Mouse (Mus musculus) spleen, adult 2 months (tissue): Measurements from ENCODE around the gene Fry. TPM values are rescaled to one million over a fixed set of nuclear protein-coding genes. Genes with fewer than 3 reads are reported as not detected.

Source experiments
- DNase-seq, 2 experiments: peaks; one replicate each; pipeline versions ENCODE4 v3.0.0 to v3.0.0-alpha.2; 2012 to 2021; ENCODE audit warnings: low spot score in 2 of 2, low read depth in 1 of 2
- H3K27ac ChIP-seq: fragments of 200-500 bp; 2 replicates; pipeline ENCODE4 v1.5.1; 2012; ENCODE audit warnings: low read length, inconsistent platforms; ENCODE audit not compliant: insufficient read depth
- H3K27me3 ChIP-seq: fragments of 200-500 bp; 2 replicates; pipeline ENCODE4 v1.6.1; 2012; ENCODE audit warnings: mild to moderate bottlenecking, moderate library complexity, low read length, inconsistent platforms; ENCODE audit not compliant: control insufficient read depth, insufficient read depth
- H3K36me3 ChIP-seq: fragments of 200-500 bp; 2 replicates; pipeline ENCODE4 v1.6.1; 2012; ENCODE audit warnings: mild to moderate bottlenecking, low read length, inconsistent platforms; ENCODE audit not compliant: control insufficient read depth, insufficient read depth
- H3K4me1 ChIP-seq: fragments of 200-500 bp; 2 replicates; pipeline ENCODE4 v1.6.1; 2011; ENCODE audit warnings: inconsistent platforms; ENCODE audit not compliant: control insufficient read depth, insufficient read depth, insufficient read length
- H3K4me3 ChIP-seq: fragments of 200-500 bp; 2 replicates; pipeline ENCODE4 v1.5.1; 2011; ENCODE audit warnings: mild to moderate bottlenecking, inconsistent platforms; ENCODE audit not compliant: insufficient read depth, insufficient read length; ENCODE audit errors: extremely low read depth
- CTCF ChIP-seq: fragments of 200-500 bp; IDR thresholded peaks from 2 replicates; pipeline ENCODE4 v1.5.1; 2011; ENCODE audit warnings: mild to moderate bottlenecking, inconsistent platforms; ENCODE audit not compliant: insufficient read depth, insufficient read length, insufficient replicate concordance; ENCODE audit errors: extremely low read depth
- POLR2A ChIP-seq: fragments of 200-500 bp; IDR thresholded peaks from 2 replicates; pipeline ENCODE4 v1.6.1; 2011; ENCODE audit warnings: low read depth, low read length, inconsistent platforms
- WGBS: fragments of 180-500 bp; shearing (Covaris S2); methylation state at CpG from one replicate; pipeline ENCODE4 v1.1.7; 2018; 5-methylcytosine and 5-hydroxymethylcytosine counted together
- polyA plus RNA-seq: library from polyadenylated mRNA; depleted of rRNA; stranded (reverse); fragments of >200 nt; gene quantifications from 2 replicates; pipeline ENCODE4 v1.2.3, GENCODE M21; 2012

The Fry gene
- polyA plus RNA-seq, 1 experiment = 9.2 TPM

DNA sequence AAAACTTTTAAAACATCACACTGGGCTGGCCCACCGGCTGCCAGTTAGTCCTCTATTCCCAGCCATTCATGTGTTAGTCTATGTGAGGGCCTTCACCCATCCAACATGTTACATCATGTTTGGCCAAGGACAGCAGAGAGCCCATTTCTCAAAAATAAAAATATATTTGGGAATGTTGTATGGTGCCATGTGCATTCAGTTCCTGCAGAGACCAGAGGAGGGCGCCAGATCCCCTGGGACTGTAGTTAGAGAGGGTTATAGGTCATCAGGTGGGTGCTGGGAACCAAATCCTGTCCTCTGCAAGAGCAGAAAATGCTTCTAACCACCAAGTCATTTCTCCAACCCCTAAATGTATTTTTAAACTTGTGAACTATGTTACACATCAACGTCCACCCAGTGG is 27.5 kb downstream of the Fry start:
- H3K4me3 ChIP-seq = no peak overlapping the region
- 84% methylated on average over 3 of the region's 3 CpGs for WGBS
- no peaks in the 10 kb centered on the region for H3K27me3 ChIP-seq
- H3K27ac ChIP-seq = no peak overlapping the region
- TF ChIP-seq CTCF = no peak
- H3K36me3 ChIP-seq = no peaks in the 10 kb centered on the region; the same call in 1 of the 2 replicates
- DNase-seq = no peak
- H3K4me1 ChIP-seq = no peaks in the 10 kb centered on the region

DNA sequence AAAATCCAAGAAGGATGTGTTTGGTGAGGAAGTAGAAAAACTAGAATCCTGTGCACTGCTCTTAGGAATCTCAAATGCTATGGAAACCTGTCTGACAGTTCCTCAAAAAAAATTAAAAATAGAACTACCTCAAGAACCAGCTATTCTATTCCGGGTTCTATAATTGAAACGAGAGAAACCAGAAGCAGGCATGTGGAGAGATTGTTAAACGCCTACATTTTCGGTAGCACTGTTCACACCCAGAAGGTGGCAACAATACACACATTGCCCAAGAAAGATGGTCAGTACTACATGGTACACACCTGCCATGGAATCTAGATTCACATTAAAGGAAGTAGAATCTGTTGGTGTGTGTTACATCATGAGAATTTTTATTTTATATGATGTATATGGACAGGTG is 28.2 kb downstream of the Fry start:
- DNase-seq = no peak
- WGBS = 70% methylated on average over 4 of the region's 4 CpGs
- Histone ChIP-seq H3K4me3 (no peak overlapping the region), H3K36me3 (no peaks in the 10 kb centered on the region), H3K4me1 (no peaks in the 10 kb centered on the region), H3K27ac (no peak overlapping the region), H3K27me3 (no peaks in the 10 kb centered on the region)
- no peak for TF ChIP-seq POLR2A
- TF ChIP-seq CTCF = no peak

DNA sequence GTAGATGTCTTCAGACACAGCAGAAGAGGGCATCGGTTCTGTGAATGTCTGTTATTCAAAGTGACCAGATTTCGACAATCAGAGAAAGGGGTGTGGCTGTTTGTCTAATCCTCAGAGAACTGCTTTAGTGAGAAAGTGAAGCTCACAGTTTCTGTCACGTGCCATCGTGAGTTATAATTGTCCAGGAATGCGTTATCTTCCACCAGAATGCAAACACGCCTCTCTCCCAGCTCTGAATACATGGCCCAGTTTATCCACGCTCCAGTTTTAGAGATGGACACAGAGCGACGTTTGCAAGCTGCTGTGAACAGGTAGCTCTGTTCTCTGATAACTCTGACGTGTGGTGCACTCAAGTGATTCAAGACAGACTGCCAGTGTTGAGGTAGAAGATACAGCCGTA is 31.3 kb downstream of the Fry start:
- no peak overlapping the region for H3K4me3 ChIP-seq
- WGBS = 87% methylated on average over 11 of the region's 11 CpGs
- H3K27me3 ChIP-seq = no peaks in the 10 kb centered on the region
- peaks cover 3% of the 10 kb centered on the region; the same call in 1 of the 2 replicates for H3K4me1 ChIP-seq
- H3K36me3 ChIP-seq = no peaks in the 10 kb centered on the region
- DNase-seq = no peak
- TF ChIP-seq POLR2A (no peak), CTCF (no peak)
- H3K27ac ChIP-seq = no peak overlapping the region

DNA sequence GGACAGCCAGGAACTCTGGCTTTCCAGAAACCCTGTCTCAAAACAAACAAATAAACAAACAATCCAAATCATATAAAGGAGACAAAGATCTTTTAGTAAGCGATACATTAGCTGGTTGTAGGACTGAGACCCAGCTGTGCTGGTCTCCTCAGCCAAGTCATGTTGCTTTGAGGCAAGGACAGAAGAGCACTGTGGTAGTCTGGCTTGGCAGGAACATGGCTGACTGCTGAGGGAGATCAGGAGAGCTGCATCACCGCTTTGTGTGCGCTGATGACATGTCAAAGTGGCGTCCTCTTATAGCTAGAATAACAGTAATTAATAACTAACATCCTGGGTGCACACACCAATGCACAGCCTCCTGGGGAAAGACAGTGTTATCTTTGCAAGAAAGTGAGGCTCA is 32.5 kb downstream of the Fry start:
- no peaks in the 10 kb centered on the region for H3K36me3 ChIP-seq
- no peak for TF ChIP-seq POLR2A
- no peak for TF ChIP-seq CTCF
- peaks cover 10% of the 10 kb centered on the region; the same call in 1 of the 2 replicates for H3K4me1 ChIP-seq
- H3K27me3 ChIP-seq = no peaks in the 10 kb centered on the region
- no peak overlapping the region for H3K27ac ChIP-seq
- DNase-seq = no peak
- no peak overlapping the region for H3K4me3 ChIP-seq
- 96% methylated on average over 4 of the region's 4 CpGs for WGBS

DNA sequence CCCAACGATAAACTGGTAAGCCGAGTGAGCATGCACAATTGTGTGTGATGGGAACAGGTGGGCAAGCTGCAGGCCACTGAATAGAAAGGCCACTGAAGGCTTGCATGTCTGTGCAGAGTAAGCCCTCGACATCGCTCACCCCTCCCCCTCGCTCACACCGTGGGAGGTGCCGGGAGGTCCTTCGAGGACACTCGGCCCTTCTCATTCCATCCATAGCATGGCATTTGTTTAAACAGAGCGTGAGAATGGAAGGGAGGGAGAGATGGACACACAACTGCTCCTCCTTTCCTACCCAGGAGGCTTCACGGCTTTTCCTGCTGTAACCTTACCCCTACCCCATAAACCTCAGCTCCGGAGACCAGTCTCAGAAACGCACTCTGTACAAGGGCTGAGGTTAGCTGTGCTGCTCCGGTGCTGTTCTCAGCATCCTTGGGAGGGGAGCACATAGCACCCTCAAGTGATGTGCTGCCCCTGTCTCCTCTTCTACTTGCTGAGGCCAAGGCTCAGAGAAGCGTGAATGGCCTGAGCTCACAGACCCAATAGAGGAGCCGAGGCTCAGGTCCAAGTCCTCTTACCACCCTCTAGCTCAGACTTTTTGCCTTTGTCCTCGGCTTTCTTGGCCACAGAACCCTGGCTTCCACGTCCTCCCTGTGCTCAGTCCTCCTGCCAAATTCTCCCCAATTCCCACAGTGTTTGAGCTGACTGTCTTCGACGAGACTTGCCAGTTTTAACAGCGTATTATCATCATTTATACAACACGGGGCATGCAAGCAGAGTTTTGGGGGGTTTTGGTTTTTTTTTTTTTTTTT is 33.8 kb downstream of the Fry start:
- Histone ChIP-seq H3K36me3 (no peaks in the 10 kb centered on the region), H3K27ac (no peak overlapping the region), H3K4me3 (no peak overlapping the region), H3K27me3 (no peaks in the 10 kb centered on the region), H3K4me1 (peaks cover 10% of the 10 kb centered on the region; the same call in 1 of the 2 replicates)
- WGBS = 94% methylated on average over 22 of the region's 22 CpGs
- TF ChIP-seq POLR2A (no peak), CTCF (no peak)
- no peak for DNase-seq

DNA sequence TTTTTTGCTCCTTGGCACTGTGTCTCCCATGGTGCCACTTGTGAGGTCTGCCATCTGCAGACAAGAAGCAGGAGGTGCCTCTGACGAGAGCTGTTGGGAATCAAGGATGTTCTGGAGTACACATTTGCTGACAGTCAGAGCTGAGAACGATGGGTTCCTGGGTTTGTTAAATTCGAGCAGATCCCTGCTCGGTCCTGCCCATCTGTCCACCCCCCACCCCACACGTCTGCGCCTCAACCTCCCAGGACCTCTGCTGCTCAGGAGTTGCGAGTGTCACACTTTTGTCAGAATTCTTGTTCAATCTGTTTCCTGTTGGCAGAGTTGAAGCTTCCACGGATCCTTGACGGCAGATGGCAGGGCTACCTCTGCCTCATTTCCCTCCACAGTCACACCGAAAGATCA is 34.4 kb downstream of the Fry start:
- Histone ChIP-seq H3K36me3 (no peaks in the 10 kb centered on the region), H3K4me1 (peaks cover 10% of the 10 kb centered on the region; the same call in 1 of the 2 replicates), H3K27ac (no peak overlapping the region), H3K27me3 (no peaks in the 10 kb centered on the region), H3K4me3 (no peak overlapping the region)
- TF ChIP-seq CTCF = no peak
- no peak for TF ChIP-seq POLR2A
- 89% methylated on average over 10 of the region's 10 CpGs for WGBS
- no peak for DNase-seq

DNA sequence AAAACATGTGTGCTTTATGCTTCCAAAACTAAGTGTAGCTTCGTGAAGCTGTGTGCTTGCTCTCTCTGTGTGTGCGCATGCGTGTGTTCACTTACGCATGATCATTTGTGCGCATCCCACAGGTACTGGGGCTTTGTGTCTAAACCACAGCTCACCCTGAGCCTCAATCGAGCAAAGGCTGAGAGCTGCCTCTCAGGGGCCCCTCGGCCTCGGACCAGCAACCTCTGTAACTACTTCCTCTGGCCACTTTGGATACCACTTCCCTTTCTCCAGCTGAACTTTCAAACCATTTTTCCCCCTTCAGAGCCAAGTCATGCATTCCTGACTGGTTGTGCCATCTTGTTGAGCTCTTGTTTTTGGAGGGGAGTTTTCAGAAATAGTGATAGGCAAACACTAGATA is 36.9 kb downstream of the Fry start:
- peaks cover 10% of the 10 kb centered on the region; the same call in 1 of the 2 replicates for H3K4me1 ChIP-seq
- DNase-seq = no peak
- 43% methylated on average over 8 of the region's 8 CpGs for WGBS
- no peak overlapping the region for H3K27ac ChIP-seq
- H3K27me3 ChIP-seq = no peaks in the 10 kb centered on the region
- H3K4me3 ChIP-seq = no peak overlapping the region
- TF ChIP-seq CTCF (no peak), POLR2A (no peak)
- H3K36me3 ChIP-seq = no peaks in the 10 kb centered on the region
